Mouse (Mus musculus) cortical plate, adult 2 months (tissue): ENCODE measurements at regions not wholly inside any gene's neighbourhood (a gene's known extent, or its start where the extent isn't known, plus 50 kb on each side); places are given as distances from the start of the nearest gene placed in this dataset.

ENCODE experiments used
- CTCF ChIP-seq: fragments of 200-500 bp; IDR thresholded peaks from 2 replicates; pipeline ENCODE4 v1.5.1; 2011; ENCODE audit warnings: mild to moderate bottlenecking, control low read depth, low read length; ENCODE audit not compliant: insufficient read depth; ENCODE audit errors: extremely low read depth
- POLR2A ChIP-seq: fragments of 200-500 bp; IDR thresholded peaks from 2 replicates; pipeline ENCODE4 v1.6.1; 2011; ENCODE audit warnings: mild to moderate bottlenecking, low read length, control low read depth; ENCODE audit not compliant: insufficient read depth; ENCODE audit errors: extremely low read depth

DNA sequence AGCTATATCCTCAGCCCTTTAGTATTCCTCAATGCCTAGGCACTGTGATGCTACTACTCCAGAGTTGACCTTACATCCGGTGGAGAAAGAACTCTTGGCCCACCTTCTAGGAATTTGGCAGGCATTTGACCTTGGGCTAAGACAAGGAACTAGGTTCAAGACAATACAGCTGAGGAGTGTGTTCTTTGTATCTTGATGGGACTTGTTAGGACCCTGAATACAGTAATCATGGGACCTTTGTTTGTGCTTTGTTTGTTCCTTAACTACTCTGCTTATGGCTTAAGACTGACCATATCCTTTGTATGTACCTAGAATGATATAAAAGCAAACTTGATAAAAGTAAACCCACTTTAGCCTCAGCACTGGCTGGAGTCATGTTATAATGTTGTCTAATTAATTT lies 186.7 kb downstream of the Abcc12 start:
- TF ChIP-seq POLR2A: no peak
- TF ChIP-seq CTCF: no peak
